Mouse (Mus musculus): ENCODE measurements around the gene Mrps2. TPM values are rescaled to one million over a fixed set of nuclear protein-coding genes. Genes with fewer than 3 reads are reported as not detected.
"Not testable (repeated sequence)": the region's sequence is repeated elsewhere in the genome, so short reads cannot be mapped to it uniquely, and the experiment has no call there.

Gene Mrps2
- polyA plus RNA-seq, 1 experiment from 2014 or later, result 26.5 TPM

DNA sequence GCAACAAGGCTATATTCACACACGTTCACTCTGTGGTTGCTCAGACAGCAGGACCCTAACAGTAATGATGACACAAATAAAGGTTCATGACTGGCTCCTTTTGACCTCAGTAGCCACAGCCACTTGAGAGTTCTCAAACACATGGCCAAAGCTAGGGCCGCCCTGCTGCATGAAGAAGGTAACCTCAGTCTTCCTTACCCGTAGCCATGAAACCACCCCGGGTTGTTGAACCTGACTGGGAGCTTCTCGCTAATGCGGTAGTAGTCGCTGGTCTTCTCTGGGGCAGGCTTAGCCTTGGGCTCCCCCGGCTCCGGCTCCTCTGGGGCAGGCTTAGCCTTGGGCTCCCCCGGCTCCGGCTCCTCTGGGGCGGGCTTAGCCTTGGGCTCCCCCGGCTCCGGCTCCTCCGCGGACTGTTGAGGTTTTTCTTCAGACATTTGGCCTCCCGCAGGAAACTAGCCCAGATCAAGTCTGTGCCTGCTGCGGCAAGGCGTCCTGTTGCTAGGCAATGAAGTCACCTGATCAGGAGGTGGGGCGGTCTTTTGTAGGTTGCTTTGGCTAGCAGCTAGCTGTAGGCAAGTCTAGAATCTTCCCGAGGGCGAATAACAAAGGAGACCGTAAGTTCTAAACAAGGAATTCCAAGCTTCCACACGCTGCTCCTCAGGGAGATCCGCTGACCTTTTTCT lies 1.9 kb upstream of the Mrps2 start, which contains the start of gene 1700007K13Rik:
TSS of gene 1700007K13Rik (minus strand) at position 497 of the 683 bp plus-strand sequence.
- Histone ChIP-seq H3K9me3 (ENCODE audit: low read length) (no peaks in the 10 kb centered on the region), H3K27ac (ENCODE audit: low read depth) (no peak within 1 kb of the TSS), H3K4me2 (ENCODE audit: low read depth, low read length) (peak within 1 kb of the TSS; percentile 61), H3K4me3 (ENCODE audit: low read depth, low read length) (no peak within 1 kb of the TSS), H3K27me3 (ENCODE audit: insufficient read depth, low read length) (peaks cover 3% of the 10 kb centered on the region; the same call in 1 of the 2 replicates), H3K4me1 (ENCODE audit: insufficient read depth) (peaks cover 16% of the 10 kb centered on the region), H3K9ac (replicated peaks) (no peak within 1 kb of the TSS), H3K36me3 (replicated peaks; ENCODE audit: insufficient read depth, low read length) (peaks cover 10% of the 10 kb centered on the region)
- DNase-seq (peak; percentile 63), ATAC-seq (peak; percentile 38; the same call in 1 of the 2 replicates)
- WGBS (ENCODE audit: insufficient replicate concordance), result 6% methylated on average over 25 of the region's 25 CpGs
- no peak for TF ChIP-seq CTCF (IDR thresholded peaks at IDR 0.05; ENCODE audit: low read depth)
- TF ChIP-seq EP300 (IDR thresholded peaks at IDR 0.05; ENCODE audit: low read depth), result no peak

GRCm38 (mm10) chr2:28468486-28469225 lies 790 bp downstream of the Mrps2 start:
- 50% methylated on average over 18 of the region's 18 CpGs for WGBS (ENCODE audit: insufficient replicate concordance)

DNA sequence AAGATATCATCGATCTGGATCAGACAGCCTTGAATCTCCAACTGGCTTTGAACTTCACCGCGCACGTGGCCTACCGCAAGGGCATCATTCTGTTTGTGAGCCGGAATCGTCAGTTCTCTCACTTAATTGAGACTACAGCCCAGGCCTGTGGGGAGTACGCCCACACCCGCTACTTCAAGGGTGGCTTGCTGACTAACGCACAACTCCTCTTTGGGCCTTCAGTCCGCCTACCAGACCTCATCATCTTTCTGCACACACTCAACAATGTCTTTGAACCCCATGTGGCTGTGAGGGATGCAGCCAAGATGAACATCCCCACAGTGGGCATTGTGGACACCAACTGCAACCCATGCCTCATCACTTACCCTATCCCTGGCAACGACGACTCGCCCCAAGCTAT lies 1.6 kb downstream of the Mrps2 start:
- H3K4me3 ChIP-seq (ENCODE audit: low read depth, low read length), result no peak overlapping the region
- no peak overlapping the region for H3K9ac ChIP-seq (replicated peaks)
- no peak overlapping the region for H3K4me2 ChIP-seq (ENCODE audit: low read depth, low read length)
- no peak for TF ChIP-seq EP300 (IDR thresholded peaks at IDR 0.05; ENCODE audit: low read depth)
- no peak for TF ChIP-seq CTCF (IDR thresholded peaks at IDR 0.05; ENCODE audit: low read depth)
- peaks cover 14% of the 10 kb centered on the region for H3K36me3 ChIP-seq (replicated peaks; ENCODE audit: insufficient read depth, low read length)
- ATAC-seq, result no peak
- DNase-seq, result no peak
- no peak overlapping the region for H3K27ac ChIP-seq (ENCODE audit: low read depth)
- H3K27me3 ChIP-seq (ENCODE audit: insufficient read depth, low read length), result peaks cover 3% of the 10 kb centered on the region; the same call in 1 of the 2 replicates
- 95% methylated on average over 14 of the region's 14 CpGs for WGBS (ENCODE audit: insufficient replicate concordance)
- H3K4me1 ChIP-seq (ENCODE audit: insufficient read depth), result peaks cover 16% of the 10 kb centered on the region
- H3K9me3 ChIP-seq (ENCODE audit: low read length), result no peaks in the 10 kb centered on the region

More at GRCm38 (mm10) chr2:28468486-28469225, 790 bp downstream of the Mrps2 start:
- H3K27me3 ChIP-seq (ENCODE audit: insufficient read depth, low read length), result peaks cover 3% of the 10 kb centered on the region; the same call in 1 of the 2 replicates
- H3K36me3 ChIP-seq (replicated peaks; ENCODE audit: insufficient read depth, low read length), result peaks cover 14% of the 10 kb centered on the region
- H3K4me1 ChIP-seq (ENCODE audit: insufficient read depth), result peaks cover 16% of the 10 kb centered on the region
- ATAC-seq (no peak), DNase-seq (no peak)
- H3K9me3 ChIP-seq (ENCODE audit: low read length), result no peaks in the 10 kb centered on the region
- H3K4me3 ChIP-seq (ENCODE audit: low read depth, low read length), result peak overlapping the region; percentile 75
- peak overlapping the region; percentile 91 for H3K4me2 ChIP-seq (ENCODE audit: low read depth, low read length)
- TF ChIP-seq EP300 (IDR thresholded peaks at IDR 0.05; ENCODE audit: low read depth) (no peak), CTCF (IDR thresholded peaks at IDR 0.05; ENCODE audit: low read depth) (no peak)
- peak overlapping the region; percentile 88 for H3K9ac ChIP-seq (replicated peaks)
- H3K27ac ChIP-seq (ENCODE audit: low read depth), result no peak overlapping the region

GRCm38 (mm10) chr2:28470591-28470990 lies 2.7 kb downstream of the Mrps2 start:
- H3K9me3 ChIP-seq (ENCODE audit: low read length), result no peaks in the 10 kb centered on the region
- H3K27ac ChIP-seq (ENCODE audit: low read depth), result no peak overlapping the region
- TF ChIP-seq EP300 (IDR thresholded peaks at IDR 0.05; ENCODE audit: low read depth) (no peak), CTCF (IDR thresholded peaks at IDR 0.05; ENCODE audit: low read depth) (no peak)
- WGBS (ENCODE audit: insufficient replicate concordance), result 77% methylated on average over 2 of the region's 2 CpGs
- DNase-seq, result no peak
- H3K9ac ChIP-seq (replicated peaks), result no peak overlapping the region
- H3K4me2 ChIP-seq (ENCODE audit: low read depth, low read length), result no peak overlapping the region
- no peak for ATAC-seq
- peaks cover 3% of the 10 kb centered on the region; the same call in 1 of the 2 replicates for H3K27me3 ChIP-seq (ENCODE audit: insufficient read depth, low read length)
- no peak overlapping the region for H3K4me3 ChIP-seq (ENCODE audit: low read depth, low read length)
- H3K4me1 ChIP-seq (ENCODE audit: insufficient read depth), result peaks cover 16% of the 10 kb centered on the region
- peaks cover 14% of the 10 kb centered on the region for H3K36me3 ChIP-seq (replicated peaks; ENCODE audit: insufficient read depth, low read length)

GRCm38 (mm10) chr2:28472011-28472410 lies 4.1 kb downstream of the Mrps2 start:
- not testable (repeated sequence) for ATAC-seq; H3K27me3 ChIP-seq (ENCODE audit: insufficient read depth, low read length); H3K4me3 ChIP-seq (ENCODE audit: low read depth, low read length); H3K4me2 ChIP-seq (ENCODE audit: low read depth, low read length); H3K9me3 ChIP-seq (ENCODE audit: low read length); DNase-seq; H3K27ac ChIP-seq (ENCODE audit: low read depth); H3K9ac ChIP-seq (replicated peaks)
- Histone ChIP-seq H3K36me3 (replicated peaks; ENCODE audit: insufficient read depth, low read length) (peaks cover 14% of the 10 kb centered on the region), H3K4me1 (ENCODE audit: insufficient read depth) (peaks cover 10% of the 10 kb centered on the region)
- 90% methylated on average over 8 of the region's 8 CpGs for WGBS (ENCODE audit: insufficient replicate concordance)

DNA sequence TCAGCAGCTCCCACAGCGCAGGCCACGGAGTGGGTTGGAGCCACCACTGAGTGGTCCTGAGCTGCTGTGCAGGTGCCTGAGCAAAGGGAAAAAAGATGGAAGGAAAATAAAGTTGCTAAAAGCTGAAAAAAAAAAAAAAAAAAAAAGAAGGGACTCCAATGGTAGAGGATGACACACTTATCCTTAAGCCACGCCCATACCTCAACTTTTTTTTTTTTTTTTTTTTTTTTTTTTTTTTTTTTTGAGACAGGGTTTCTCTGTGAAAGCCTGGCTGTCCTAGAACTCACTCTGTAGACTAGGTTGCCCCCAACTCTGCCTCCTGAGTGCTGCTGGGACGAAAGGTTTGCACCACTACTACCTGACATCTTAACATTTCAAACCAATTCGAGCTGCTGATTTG lies 10.1 kb downstream of the Mrps2 start:
- H3K9ac ChIP-seq (replicated peaks); H3K4me2 ChIP-seq (ENCODE audit: low read depth, low read length); ATAC-seq; H3K27ac ChIP-seq (ENCODE audit: low read depth); H3K9me3 ChIP-seq (ENCODE audit: low read length); DNase-seq; H3K4me3 ChIP-seq (ENCODE audit: low read depth, low read length); H3K27me3 ChIP-seq (ENCODE audit: insufficient read depth, low read length); H3K36me3 ChIP-seq (replicated peaks; ENCODE audit: insufficient read depth, low read length); H3K4me1 ChIP-seq (ENCODE audit: insufficient read depth): not testable (repeated sequence)
- 86% methylated on average over 5 of the region's 5 CpGs for WGBS (ENCODE audit: insufficient replicate concordance)

All from liver, postnatal 0 days (tissue).